Mouse (Mus musculus): ENCODE data around the gene Vti1a. TPM values are rescaled to one million over a fixed set of nuclear protein-coding genes. Genes with fewer than 3 reads are reported as not detected.

The Vti1a gene
- total RNA-seq, 1 experiment, result 14.9 TPM

- Histone ChIP-seq H3K27ac (ENCODE audit: insufficient read depth, low read depth, low read length, poor library complexity, severe bottlenecking) (no peak overlapping the region), H3K9ac (ENCODE audit: insufficient read depth, low read depth, low read length, poor library complexity, severe bottlenecking) (no peak overlapping the region), H3K4me1 (ENCODE audit: control insufficient read depth in 2 of 2, insufficient read depth in 2 of 2, low read length in 2 of 2, poor library complexity in 1 of 2) (peaks cover 0 to 2% of the 10 kb centered on the region in 2 experiments; a peak in 1 of 4 replicates), H3K36me3 (ENCODE audit: control insufficient read depth, insufficient read depth, low read length, poor library complexity, severe bottlenecking) (no peaks in the 10 kb centered on the region), H3K4me3 (ENCODE audit: insufficient read depth in 1 of 2, low read depth in 1 of 2, low read length in 2 of 2, poor library complexity in 1 of 2, severe bottlenecking in 1 of 2) (no peak overlapping the region), H3K9me3 (ENCODE audit: control insufficient read depth, insufficient read depth, low read depth, low read length) (no peaks in the 10 kb centered on the region)
- in situ Hi-C loops (cut with MboI; ENCODE audit: low sequenced_read_pairs in 2 of 2, unreplicated experiment in 2 of 2), result no loop called here
- TF ChIP-seq CHD2 (IDR thresholded peaks at IDR 0.05; ENCODE audit: low read depth, low read length), result no peak
- no peak for TF ChIP-seq HCFC1 (IDR thresholded peaks at IDR 0.05; ENCODE audit: borderline replicate concordance, insufficient read depth, low read length)
- TF ChIP-seq ZC3H11A (IDR thresholded peaks at IDR 0.05; ENCODE audit: borderline replicate concordance, low read depth, low read length), result no peak
- TF ChIP-seq MAFK (IDR thresholded peaks at IDR 0.05; ENCODE audit: insufficient read depth, low read depth, low read length), result no peak
- no peak for TF ChIP-seq ZNF384 (IDR thresholded peaks at IDR 0.05; ENCODE audit: low read depth, low read length)
- DNase-seq (ENCODE audit: low read depth, low spot score), result no peak
Observed at GRCm38 (mm10) chr19:55620411-55621008, 304.4 kb downstream of the Vti1a start.

GRCm38 (mm10) chr19:55621011-55621625 lies 305.0 kb downstream of the Vti1a start:
- DNase-seq (ENCODE audit: low read depth, low spot score), result no peak

GRCm38 (mm10) chr19:55622821-55623220 lies 306.7 kb downstream of the Vti1a start:
- in situ Hi-C loops (cut with MboI; ENCODE audit: low sequenced_read_pairs in 2 of 2, unreplicated experiment in 2 of 2), result no loop called here
- H3K9me3 ChIP-seq (ENCODE audit: control insufficient read depth, insufficient read depth, low read depth, low read length), result no peaks in the 10 kb centered on the region
- H3K36me3 ChIP-seq (ENCODE audit: control insufficient read depth, insufficient read depth, low read length, poor library complexity, severe bottlenecking), result no peaks in the 10 kb centered on the region
- no peak overlapping the region; the same call in 1 of the 2 replicates for H3K27ac ChIP-seq (ENCODE audit: insufficient read depth, low read depth, low read length, poor library complexity, severe bottlenecking)
- H3K9ac ChIP-seq (ENCODE audit: insufficient read depth, low read depth, low read length, poor library complexity, severe bottlenecking), result no peak overlapping the region
- no peak overlapping the region for H3K4me3 ChIP-seq (ENCODE audit: insufficient read depth in 1 of 2, low read depth in 1 of 2, low read length in 2 of 2, poor library complexity in 1 of 2, severe bottlenecking in 1 of 2)
- TF ChIP-seq CHD2 (IDR thresholded peaks at IDR 0.05; ENCODE audit: low read depth, low read length), result no peak
- TF ChIP-seq ZC3H11A (IDR thresholded peaks at IDR 0.05; ENCODE audit: borderline replicate concordance, low read depth, low read length), result no peak
- no peak for TF ChIP-seq HCFC1 (IDR thresholded peaks at IDR 0.05; ENCODE audit: borderline replicate concordance, insufficient read depth, low read length)
- TF ChIP-seq ZNF384 (IDR thresholded peaks at IDR 0.05; ENCODE audit: low read depth, low read length), result no peak
- no peak for TF ChIP-seq MAFK (IDR thresholded peaks at IDR 0.05; ENCODE audit: insufficient read depth, low read depth, low read length)
- H3K4me1 ChIP-seq (ENCODE audit: control insufficient read depth in 2 of 2, insufficient read depth in 2 of 2, low read length in 2 of 2, poor library complexity in 1 of 2), result peaks cover 0 to 3% of the 10 kb centered on the region in 2 experiments; a peak in 1 of 4 replicates
- DNase-seq (ENCODE audit: low read depth, low spot score), result no peak

More at GRCm38 (mm10) chr19:55621011-55621625, 305.0 kb downstream of the Vti1a start:
- no peak overlapping the region for H3K27ac ChIP-seq (ENCODE audit: insufficient read depth, low read depth, low read length, poor library complexity, severe bottlenecking)
- H3K4me3 ChIP-seq (ENCODE audit: insufficient read depth in 1 of 2, low read depth in 1 of 2, low read length in 2 of 2, poor library complexity in 1 of 2, severe bottlenecking in 1 of 2), result no peak overlapping the region
- in situ Hi-C loops (cut with MboI; ENCODE audit: low sequenced_read_pairs in 2 of 2, unreplicated experiment in 2 of 2), result no loop called here
- no peaks in the 10 kb centered on the region for H3K9me3 ChIP-seq (ENCODE audit: control insufficient read depth, insufficient read depth, low read depth, low read length)
- no peak overlapping the region for H3K9ac ChIP-seq (ENCODE audit: insufficient read depth, low read depth, low read length, poor library complexity, severe bottlenecking)
- H3K36me3 ChIP-seq (ENCODE audit: control insufficient read depth, insufficient read depth, low read length, poor library complexity, severe bottlenecking), result no peaks in the 10 kb centered on the region
- peaks cover 0 to 2% of the 10 kb centered on the region in 2 experiments; a peak in 1 of 4 replicates for H3K4me1 ChIP-seq (ENCODE audit: control insufficient read depth in 2 of 2, insufficient read depth in 2 of 2, low read length in 2 of 2, poor library complexity in 1 of 2)
- no peak for TF ChIP-seq MAFK (IDR thresholded peaks at IDR 0.05; ENCODE audit: insufficient read depth, low read depth, low read length)

GRCm38 (mm10) chr19:55623605-55624004 lies 307.5 kb downstream of the Vti1a start:
- peaks cover 0 to 6% of the 10 kb centered on the region in 2 experiments; a peak in 1 of 4 replicates for H3K4me1 ChIP-seq (ENCODE audit: control insufficient read depth in 2 of 2, insufficient read depth in 2 of 2, low read length in 2 of 2, poor library complexity in 1 of 2)
- no peaks in the 10 kb centered on the region for H3K36me3 ChIP-seq (ENCODE audit: control insufficient read depth, insufficient read depth, low read length, poor library complexity, severe bottlenecking)
- no peak overlapping the region for H3K4me3 ChIP-seq (ENCODE audit: insufficient read depth in 1 of 2, low read depth in 1 of 2, low read length in 2 of 2, poor library complexity in 1 of 2, severe bottlenecking in 1 of 2)
- in situ Hi-C loops (cut with MboI; ENCODE audit: low sequenced_read_pairs in 2 of 2, unreplicated experiment in 2 of 2), result no loop called here
- no peak overlapping the region for H3K9ac ChIP-seq (ENCODE audit: insufficient read depth, low read depth, low read length, poor library complexity, severe bottlenecking)
- no peak for DNase-seq (ENCODE audit: low read depth, low spot score)
- TF ChIP-seq CHD2 (IDR thresholded peaks at IDR 0.05; ENCODE audit: low read depth, low read length) (no peak), ZNF384 (IDR thresholded peaks at IDR 0.05; ENCODE audit: low read depth, low read length) (no peak), MAFK (IDR thresholded peaks at IDR 0.05; ENCODE audit: insufficient read depth, low read depth, low read length) (no peak), HCFC1 (IDR thresholded peaks at IDR 0.05; ENCODE audit: borderline replicate concordance, insufficient read depth, low read length) (no peak), ZC3H11A (IDR thresholded peaks at IDR 0.05; ENCODE audit: borderline replicate concordance, low read depth, low read length) (no peak)
- H3K9me3 ChIP-seq (ENCODE audit: control insufficient read depth, insufficient read depth, low read depth, low read length), result no peaks in the 10 kb centered on the region
- H3K27ac ChIP-seq (ENCODE audit: insufficient read depth, low read depth, low read length, poor library complexity, severe bottlenecking), result no peak overlapping the region

Measured in ES-E14 (cell line).